Mouse (Mus musculus): ENCODE measurements around the gene Nudt4. TPM values are rescaled to one million over a fixed set of nuclear protein-coding genes. Genes with fewer than 3 reads are reported as not detected.

Nudt4 gene
- polyA plus RNA-seq, 1 experiment from 2014 or later, result 75.5 TPM

DNA sequence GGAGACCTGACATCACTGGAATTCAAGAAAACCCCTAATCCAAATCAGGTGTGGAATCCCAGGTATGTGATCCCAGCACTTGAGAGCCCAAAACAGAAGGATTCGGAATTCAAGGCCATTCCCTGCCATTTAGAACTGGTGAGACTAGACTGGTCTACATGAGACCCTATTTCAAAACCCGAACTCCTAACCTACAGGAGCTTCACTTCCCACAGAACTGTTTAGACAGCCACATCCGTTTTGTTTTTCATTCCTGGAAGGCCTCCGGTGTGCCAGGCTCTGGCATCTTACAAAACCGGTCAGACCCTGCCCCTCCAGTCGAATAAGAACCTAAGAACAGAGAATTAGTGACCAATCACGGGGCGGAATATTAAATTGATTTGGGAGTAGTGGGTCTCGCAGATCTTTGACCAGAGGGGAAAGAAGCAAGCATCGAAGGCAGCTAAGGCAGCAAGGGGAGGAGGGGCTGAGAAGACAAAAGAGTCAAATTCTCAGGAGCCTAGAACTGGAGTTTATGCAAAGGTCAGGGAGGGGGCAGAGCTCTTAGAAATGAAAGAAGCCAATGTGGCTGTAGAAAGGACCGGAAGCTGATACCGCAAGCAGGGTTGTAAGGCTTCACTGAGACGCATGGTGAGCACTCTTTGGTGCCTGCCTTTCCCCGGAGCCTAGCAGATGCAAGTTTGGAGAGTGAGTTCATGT, 1.4 kb upstream of the Nudt4 start:
- 27% methylated on average over 14 of the region's 14 CpGs for WGBS
- Histone ChIP-seq H3K27ac (replicated peaks) (no peak overlapping the region), H3K36me3 (no peaks in the 10 kb centered on the region), H3K4me1 (peaks cover 36% of the 10 kb centered on the region), H3K4me3 (replicated peaks) (no peak overlapping the region), H3K9ac (replicated peaks) (no peak overlapping the region), H3K27me3 (replicated peaks) (no peaks in the 10 kb centered on the region), H3K9me3 (replicated peaks) (no peaks in the 10 kb centered on the region), H3K4me2 (no peak overlapping the region)
- no peak for ATAC-seq (ENCODE audit: low FRiP score)

DNA sequence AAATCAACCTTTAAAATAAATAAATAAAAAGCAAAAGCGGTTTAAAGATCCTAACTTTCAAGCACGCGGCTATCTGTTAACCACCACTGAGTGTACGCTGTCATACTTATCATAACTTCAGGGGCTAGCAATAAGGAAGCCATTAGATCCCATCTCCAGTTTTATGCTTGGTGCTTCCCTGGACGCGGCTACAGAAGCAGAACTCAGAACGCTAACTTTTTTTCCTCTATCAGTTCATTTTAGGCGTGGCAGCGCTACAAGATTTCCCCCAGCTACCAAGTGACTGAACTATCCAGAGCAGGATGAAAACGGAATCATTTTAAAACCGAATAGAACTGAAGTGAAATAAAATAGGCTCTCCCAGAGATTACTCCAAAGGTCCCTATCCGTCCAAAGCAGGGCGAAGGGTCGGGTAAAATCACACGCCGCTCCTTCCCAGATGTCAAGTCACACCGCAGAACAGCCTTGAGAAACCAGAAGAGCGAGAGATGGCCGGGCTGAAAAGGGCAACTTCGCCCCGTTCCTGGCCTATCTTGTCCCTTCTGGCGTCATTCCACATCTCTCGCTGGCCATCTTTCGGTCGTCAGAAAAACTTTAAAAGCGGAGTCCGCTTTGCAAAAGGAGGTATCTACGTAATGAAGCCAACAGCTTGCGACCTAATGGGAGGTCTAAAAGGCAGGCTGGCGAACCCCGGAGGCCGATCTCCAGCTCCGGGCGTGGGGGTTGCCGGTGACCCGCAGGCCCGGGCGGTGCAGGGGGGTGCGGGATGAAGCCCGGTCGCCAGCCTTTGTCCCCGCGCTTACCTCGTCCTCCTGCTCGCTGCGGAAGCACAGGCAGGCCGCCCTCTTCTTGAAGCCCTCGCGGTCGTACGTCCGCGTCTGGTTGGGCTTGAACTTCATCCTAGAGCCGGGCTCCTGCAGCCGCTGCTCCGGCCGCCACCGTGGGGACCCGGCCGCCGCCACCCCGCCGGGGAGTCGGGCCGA, 796 bp downstream of the Nudt4 start:
- H3K4me1 ChIP-seq, result peaks cover 46% of the 10 kb centered on the region
- H3K27me3 ChIP-seq (replicated peaks), result no peaks in the 10 kb centered on the region
- peak overlapping the region; percentile 84 for H3K4me2 ChIP-seq
- H3K36me3 ChIP-seq, result no peaks in the 10 kb centered on the region
- peak overlapping the region; percentile 93 for H3K9ac ChIP-seq (replicated peaks)
- under 1% methylated on average over 63 of the region's 65 CpGs for WGBS
- peak overlapping the region; percentile 92 for H3K27ac ChIP-seq (replicated peaks)
- no peaks in the 10 kb centered on the region for H3K9me3 ChIP-seq (replicated peaks)
- ATAC-seq (ENCODE audit: low FRiP score), result peak; percentile 68
- peak overlapping the region; percentile 69 for H3K4me3 ChIP-seq (replicated peaks)

DNA sequence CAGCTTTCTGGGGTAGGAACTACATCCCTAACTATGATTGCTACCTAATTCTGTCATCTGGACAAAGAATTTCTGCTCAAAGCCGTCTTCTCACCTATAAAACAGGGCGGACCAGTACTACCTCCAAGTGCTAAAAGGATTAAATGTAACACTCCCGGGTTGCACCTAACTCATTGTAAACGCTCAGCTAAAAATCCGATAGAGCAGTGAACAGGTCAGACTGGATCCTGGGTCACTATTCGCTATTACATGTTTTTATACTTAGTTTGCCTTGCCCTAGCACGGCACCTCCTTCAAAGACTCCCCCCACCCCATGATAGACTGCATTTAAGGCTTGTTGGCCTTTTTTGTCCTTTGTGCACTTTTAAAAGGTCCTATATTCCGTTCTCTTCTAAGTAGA, 1.6 kb downstream of the Nudt4 start:
- H3K27ac ChIP-seq (replicated peaks), result no peak overlapping the region
- no peaks in the 10 kb centered on the region for H3K9me3 ChIP-seq (replicated peaks)
- peaks cover 46% of the 10 kb centered on the region for H3K4me1 ChIP-seq
- 0 out of 2 replicates have a peak, but pooled peaks cover 2% of the 10 kb centered on the region for H3K36me3 ChIP-seq
- H3K4me2 ChIP-seq, result peak overlapping the region; percentile 84
- H3K9ac ChIP-seq (replicated peaks), result peak overlapping the region; percentile 93
- no peak for ATAC-seq (ENCODE audit: low FRiP score)
- peak overlapping the region; percentile 69 for H3K4me3 ChIP-seq (replicated peaks)
- no peaks in the 10 kb centered on the region for H3K27me3 ChIP-seq (replicated peaks)
- 7% methylated on average over 8 of the region's 8 CpGs for WGBS

DNA sequence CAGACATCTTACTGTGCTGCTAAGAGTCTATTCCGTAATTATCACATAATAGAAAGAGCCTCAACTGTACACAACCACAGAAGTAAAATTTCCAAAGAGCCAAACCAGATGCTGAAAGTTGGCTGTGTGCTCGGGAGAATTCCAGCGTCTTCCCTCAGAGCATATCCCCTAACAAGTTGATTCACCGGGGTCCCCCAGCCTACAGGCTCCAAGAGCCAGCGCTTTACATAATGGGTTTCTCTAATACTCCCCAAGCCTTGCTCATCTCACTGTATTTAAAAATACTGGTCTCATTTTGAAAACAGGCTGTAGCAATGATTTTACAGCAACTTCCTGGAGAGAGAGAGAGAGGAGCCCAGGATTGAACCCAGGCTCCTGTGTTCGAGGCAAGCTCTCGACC, 2.3 kb downstream of the Nudt4 start:
- Histone ChIP-seq H3K36me3 (0 out of 2 replicates have a peak, but pooled peaks cover 3% of the 10 kb centered on the region), H3K9ac (replicated peaks) (peak overlapping the region; percentile 93; the same call in 1 of the 2 replicates), H3K4me2 (peak overlapping the region; percentile 84), H3K27ac (replicated peaks) (no peak overlapping the region), H3K27me3 (replicated peaks) (no peaks in the 10 kb centered on the region), H3K4me3 (replicated peaks) (peak overlapping the region; percentile 69), H3K4me1 (peaks cover 48% of the 10 kb centered on the region), H3K9me3 (replicated peaks) (no peaks in the 10 kb centered on the region)
- WGBS, result 41% methylated on average over 7 of the region's 7 CpGs
- ATAC-seq (ENCODE audit: low FRiP score), result no peak

DNA sequence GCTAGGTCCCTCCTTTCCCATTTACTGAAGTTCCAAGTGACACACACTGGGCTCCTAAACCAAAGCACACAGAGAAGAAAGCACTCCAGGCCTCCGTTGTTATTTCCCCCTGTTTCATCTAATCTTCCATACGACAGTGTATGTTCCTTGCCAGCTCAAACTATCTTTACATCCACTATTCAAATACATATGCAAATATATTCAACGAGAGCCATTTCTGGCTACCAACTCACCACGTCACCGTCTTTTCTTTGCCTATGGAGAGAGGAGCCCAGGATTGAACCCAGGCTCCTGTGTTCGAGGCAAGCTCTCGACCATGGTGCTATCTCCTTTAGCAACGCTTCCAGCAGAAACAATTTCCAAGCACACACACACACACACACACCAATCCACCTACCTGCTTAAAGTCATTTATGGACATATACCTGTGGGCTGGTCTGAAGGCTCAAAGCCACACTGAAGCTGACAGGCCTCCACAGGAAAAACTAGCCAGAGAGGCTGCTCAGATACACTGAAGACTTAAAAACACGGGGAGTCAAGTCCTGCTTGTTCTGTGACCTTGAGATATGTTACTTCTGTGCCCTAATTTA, 3.5 kb downstream of the Nudt4 start:
- 87% methylated on average over 9 of the region's 9 CpGs for WGBS
- Histone ChIP-seq H3K27ac (replicated peaks) (no peak overlapping the region), H3K9ac (replicated peaks) (no peak overlapping the region), H3K9me3 (replicated peaks) (no peaks in the 10 kb centered on the region), H3K4me2 (peak overlapping the region; percentile 40), H3K27me3 (replicated peaks) (no peaks in the 10 kb centered on the region), H3K36me3 (0 out of 2 replicates have a peak, but pooled peaks cover 3% of the 10 kb centered on the region), H3K4me3 (replicated peaks) (no peak overlapping the region), H3K4me1 (peaks cover 47% of the 10 kb centered on the region)
- ATAC-seq (ENCODE audit: low FRiP score), result no peak

DNA sequence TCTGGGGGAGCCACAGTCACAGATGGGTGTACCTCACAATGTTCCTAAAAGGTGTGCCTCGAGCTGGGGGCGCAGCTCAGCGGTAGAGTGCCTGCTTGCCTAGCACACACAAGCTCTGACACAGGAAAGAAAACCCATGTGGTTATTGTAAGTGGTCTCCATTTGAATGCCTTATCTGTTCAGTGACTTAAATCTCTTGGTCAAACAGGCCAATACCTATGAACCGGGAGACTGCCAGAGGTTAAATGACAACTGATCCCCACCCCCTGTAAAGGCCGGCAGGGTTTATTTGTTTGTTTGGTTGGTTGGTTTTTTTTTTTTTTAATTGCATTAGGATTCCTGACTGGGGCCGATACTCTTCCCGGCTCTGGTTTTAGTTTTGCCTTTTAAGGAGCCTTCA, 4.5 kb downstream of the Nudt4 start:
- Histone ChIP-seq H3K4me1 (peaks cover 40% of the 10 kb centered on the region), H3K9me3 (replicated peaks) (no peaks in the 10 kb centered on the region), H3K27me3 (replicated peaks) (no peaks in the 10 kb centered on the region), H3K4me2 (no peak overlapping the region), H3K27ac (replicated peaks) (no peak overlapping the region), H3K9ac (replicated peaks) (no peak overlapping the region), H3K36me3 (0 out of 2 replicates have a peak, but pooled peaks cover 3% of the 10 kb centered on the region), H3K4me3 (replicated peaks) (no peak overlapping the region)
- no peak for ATAC-seq (ENCODE audit: low FRiP score)
- WGBS, result 79% methylated on average over 7 of the region's 7 CpGs

- ATAC-seq (ENCODE audit: low FRiP score), result no peak
These were observed 6.6 kb downstream of the Nudt4 start for GRCm38 (mm10) chr10:95557337-95557828.

DNA sequence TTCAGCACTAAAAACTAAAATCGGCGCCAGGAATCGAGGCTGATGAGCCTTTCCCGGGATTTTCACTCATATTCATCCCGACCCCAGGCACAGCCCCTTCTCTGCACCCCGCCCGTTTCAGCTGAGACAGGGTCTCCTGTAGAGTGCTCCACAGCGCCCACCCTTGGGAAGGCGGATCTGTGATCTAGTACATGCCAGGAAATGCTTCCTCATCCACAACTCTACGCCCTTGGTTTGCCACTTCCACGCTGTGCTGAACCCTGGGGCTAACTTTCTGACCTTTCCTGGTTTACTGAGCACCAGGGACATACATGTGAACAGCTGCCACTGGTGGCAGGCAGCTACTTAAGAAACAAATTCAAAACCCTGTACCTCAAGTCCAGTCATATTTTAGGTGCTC, 8.1 kb downstream of the Nudt4 start:
- Histone ChIP-seq H3K27me3 (replicated peaks) (no peaks in the 10 kb centered on the region), H3K36me3 (0 out of 2 replicates have a peak, but pooled peaks cover 3% of the 10 kb centered on the region), H3K4me2 (no peak overlapping the region), H3K9ac (replicated peaks) (no peak overlapping the region), H3K9me3 (replicated peaks) (no peaks in the 10 kb centered on the region), H3K4me3 (replicated peaks) (no peak overlapping the region), H3K4me1 (peaks cover 28% of the 10 kb centered on the region), H3K27ac (replicated peaks) (no peak overlapping the region)
- ATAC-seq (ENCODE audit: low FRiP score), result no peak
- WGBS, result 88% methylated on average over 11 of the region's 11 CpGs

More at GRCm38 (mm10) chr10:95557337-95557828, 6.6 kb downstream of the Nudt4 start:
- H3K4me3 ChIP-seq (replicated peaks), result no peak overlapping the region
- no peak overlapping the region for H3K9ac ChIP-seq (replicated peaks)
- H3K4me1 ChIP-seq, result peaks cover 33% of the 10 kb centered on the region
- 88% methylated on average over 5 of the region's 5 CpGs for WGBS
- no peaks in the 10 kb centered on the region for H3K9me3 ChIP-seq (replicated peaks)
- 0 out of 2 replicates have a peak, but pooled peaks cover 3% of the 10 kb centered on the region for H3K36me3 ChIP-seq
- no peak overlapping the region for H3K27ac ChIP-seq (replicated peaks)
- no peak overlapping the region for H3K4me2 ChIP-seq
- H3K27me3 ChIP-seq (replicated peaks), result no peaks in the 10 kb centered on the region

DNA sequence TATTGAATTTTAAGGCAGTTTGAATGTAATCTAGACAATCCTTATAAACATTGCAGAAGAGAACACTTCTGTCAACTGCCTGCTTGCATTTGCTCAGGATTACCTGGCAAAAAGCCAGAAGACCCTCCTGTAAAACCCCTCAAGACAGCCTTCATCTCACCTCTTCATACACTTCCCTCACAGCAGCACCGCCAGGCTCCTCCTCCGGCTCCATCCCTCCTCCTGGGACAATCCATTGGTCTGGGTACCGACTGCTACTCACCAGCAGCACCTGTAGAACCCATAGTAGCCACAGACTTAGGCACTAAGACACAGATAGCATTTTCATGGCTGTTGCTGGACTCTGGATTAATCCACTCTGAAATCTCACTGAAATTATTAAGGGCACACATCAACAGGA, 11.6 kb downstream of the Nudt4 start:
- no peak for ATAC-seq (ENCODE audit: low FRiP score)
- WGBS, result 51% methylated on average over 3 of the region's 3 CpGs
- H3K27ac ChIP-seq (replicated peaks), result no peak overlapping the region

GRCm38 (mm10) chr10:95551752-95552151, 12.2 kb downstream of the Nudt4 start:
- Histone ChIP-seq H3K36me3 (peaks cover 11% of the 10 kb centered on the region), H3K9ac (replicated peaks) (no peak overlapping the region), H3K27ac (replicated peaks) (no peak overlapping the region), H3K4me1 (peaks cover 11% of the 10 kb centered on the region), H3K4me2 (no peak overlapping the region), H3K27me3 (replicated peaks) (no peaks in the 10 kb centered on the region), H3K4me3 (replicated peaks) (no peak overlapping the region), H3K9me3 (replicated peaks) (no peaks in the 10 kb centered on the region)
- no peak for ATAC-seq (ENCODE audit: low FRiP score)

More for the DNA sequence above, 11.6 kb downstream of the Nudt4 start:
- Histone ChIP-seq H3K4me3 (replicated peaks) (no peak overlapping the region), H3K36me3 (peaks cover 11% of the 10 kb centered on the region), H3K4me1 (peaks cover 12% of the 10 kb centered on the region), H3K4me2 (no peak overlapping the region), H3K9me3 (replicated peaks) (no peaks in the 10 kb centered on the region), H3K27me3 (replicated peaks) (no peaks in the 10 kb centered on the region), H3K9ac (replicated peaks) (no peak overlapping the region)

DNA sequence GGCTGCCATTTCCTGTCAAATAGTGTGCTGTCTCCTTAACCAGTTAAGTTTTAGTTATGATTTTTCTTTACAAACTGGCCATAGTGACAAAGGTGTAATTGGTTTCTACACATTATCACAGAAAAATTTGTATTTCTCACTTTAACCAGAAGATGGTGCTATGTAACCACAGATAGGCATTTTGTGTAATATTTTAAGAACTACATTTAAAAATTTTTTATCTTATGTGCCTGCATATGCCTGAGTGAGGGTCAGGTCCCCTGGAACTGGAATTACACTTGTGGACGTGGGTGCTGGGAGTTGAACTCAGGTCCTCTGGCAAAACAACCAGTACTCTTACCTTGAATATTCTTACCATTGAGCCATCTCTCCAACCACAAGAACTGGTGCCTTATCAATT, 13.4 kb downstream of the Nudt4 start:
- Histone ChIP-seq H3K4me2 (no peak overlapping the region), H3K27ac (replicated peaks) (no peak overlapping the region), H3K36me3 (peaks cover 12% of the 10 kb centered on the region), H3K4me3 (replicated peaks) (no peak overlapping the region), H3K4me1 (peaks cover 10% of the 10 kb centered on the region), H3K27me3 (replicated peaks) (no peaks in the 10 kb centered on the region), H3K9ac (replicated peaks) (no peak overlapping the region), H3K9me3 (replicated peaks) (no peaks in the 10 kb centered on the region)
- WGBS, result 80% methylated on average over 1 of the region's 1 CpGs
- ATAC-seq (ENCODE audit: low FRiP score), result no peak

Data from neural tube, embryonic 15.5 days (tissue).